ENCODE assay signal across 22 mouse cellular contexts in the genomic region with DNA sequence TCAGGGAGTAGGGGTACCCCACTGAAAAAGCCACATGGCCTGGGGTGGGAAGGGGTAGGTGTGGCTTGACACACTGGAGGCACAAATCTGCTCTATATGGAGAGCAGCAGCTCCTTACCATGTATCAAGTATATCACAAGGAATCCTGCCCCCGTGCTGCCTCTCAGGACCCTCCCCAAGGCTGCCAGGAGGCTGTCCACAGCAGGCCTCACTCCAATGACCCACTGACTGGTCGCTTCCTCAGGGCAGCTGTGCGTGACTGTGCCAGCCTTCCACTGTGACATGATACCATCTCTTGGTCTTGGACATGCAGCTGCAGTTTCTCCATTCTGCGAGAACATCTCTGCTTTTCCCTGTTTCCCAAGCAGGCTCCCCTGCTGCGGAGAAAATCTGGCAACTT. TPM values are rescaled to one million over a fixed set of nuclear protein-coding genes. Genes with fewer than 3 reads are reported as not detected.
DNase-seq lines count a peak whose midpoint lies in the region; ATAC-seq and TF ChIP-seq lines count a peak whose summit lies in the region.
"Had no signal": no experiment of that assay in that cellular context is flagged by ENCODE, and none has a peak within 500 bp of the region (broad histone marks: within the 10 kb centered on the region; RNA-seq: fewer than 3 reads in every experiment).

No protein-coding gene starts in this region.

- TF ChIP-seq CTCF in forebrain, postnatal 0 days (IDR thresholded peaks at IDR 0.05; ENCODE audit: low read depth) = no peak
- no peak for TF ChIP-seq CTCF in kidney, postnatal 0 days (IDR thresholded peaks at IDR 0.05; ENCODE audit: low read depth)

- ATAC-seq in forebrain, postnatal 0 days = no peak
- no peak for ATAC-seq in forebrain, embryonic 13.5 days
- ATAC-seq in kidney, embryonic 15.5 days (replicated peaks; ENCODE audit: low FRiP score) = peak; percentile 80
- peak; percentile 65; the same call in 1 of the 2 replicates for ATAC-seq in kidney, postnatal 0 days (replicated peaks; ENCODE audit: low FRiP score, low read depth)
- ATAC-seq in embryonic facial prominence, embryonic 15.5 days (ENCODE audit: insufficient number of reproducible peaks, low FRiP score, low TSS enrichment, low read depth) = no peak
- ATAC-seq: forebrain, embryonic 14.5 days; forebrain, embryonic 16.5 days had no signal

- H3K4me1 ChIP-seq in forebrain, postnatal 0 days (ENCODE audit: insufficient read depth) = no peaks in the 10 kb centered on the region
- H3K4me1 ChIP-seq in forebrain, embryonic 13.5 days = no peaks in the 10 kb centered on the region
- peaks cover 4% of the 10 kb centered on the region; the same call in 1 of the 2 replicates for H3K4me1 ChIP-seq in kidney, embryonic 15.5 days
- no peaks in the 10 kb centered on the region for H3K4me1 ChIP-seq in kidney, postnatal 0 days (replicated peaks; ENCODE audit: insufficient read depth, low read length)
- H3K4me1 ChIP-seq in embryonic facial prominence, embryonic 15.5 days = 0 out of 2 replicates have a peak, but pooled peaks cover 4% of the 10 kb centered on the region
- H3K4me1 ChIP-seq: embryonic facial prominence, embryonic 12.5 days had no signal

- no peak for DNase-seq in forebrain, postnatal 0 days
- DNase-seq in kidney, adult 8-10 months = no peak
- DNase-seq in kidney, postnatal 0 days (ENCODE audit: low spot score) = peak; percentile 56
- no peak for DNase-seq in kidney, postnatal 4 days
- no peak for DNase-seq in left cerebral cortex, postnatal 14 days (ENCODE audit: low spot score in 2 of 2)
- DNase-seq: adrenal gland, adult 2 months; adrenal gland, postnatal 10 days; adrenal gland, postnatal 25 days; cerebellum, adult 11 months; cerebellum, adult 18-20 months; cerebellum, adult 8-10 months; cerebellum, adult 9-11 months; cerebellum, postnatal 14 days; cerebellum, postnatal 36 days; embryo, embryonic 11 days had no signal

- WGBS in forebrain, postnatal 0 days = 80% methylated on average over 5 of the region's 5 CpGs
- WGBS in forebrain, embryonic 13.5 days = 91% methylated on average over 5 of the region's 5 CpGs
- WGBS in kidney, embryonic 15.5 days = 56% methylated on average over 5 of the region's 5 CpGs
- 50% methylated on average over 5 of the region's 5 CpGs for WGBS in kidney, postnatal 0 days
- 67% methylated on average over 5 of the region's 5 CpGs for WGBS in embryonic facial prominence, embryonic 15.5 days

- H3K9me3 ChIP-seq in forebrain, postnatal 0 days (ENCODE audit: low read length) = no peaks in the 10 kb centered on the region
- H3K9me3 ChIP-seq in forebrain, embryonic 13.5 days (replicated peaks) = no peaks in the 10 kb centered on the region
- no peaks in the 10 kb centered on the region for H3K9me3 ChIP-seq in kidney, embryonic 15.5 days (replicated peaks)
- H3K9me3 ChIP-seq in kidney, postnatal 0 days (replicated peaks; ENCODE audit: low read length) = no peaks in the 10 kb centered on the region
- no peaks in the 10 kb centered on the region for H3K9me3 ChIP-seq in embryonic facial prominence, embryonic 15.5 days (replicated peaks)
- H3K9me3 ChIP-seq: embryonic facial prominence, embryonic 12.5 days had no signal

- intact Hi-C loops in left cerebral cortex, postnatal 14 days (cut with DNase I) = no loop called here

- 0 out of 2 replicates have a peak overlapping the region, but pooled peaks have one; percentile 29 for H3K27ac ChIP-seq in forebrain, postnatal 0 days (ENCODE audit: low read depth, low read length)
- no peak overlapping the region for H3K27ac ChIP-seq in forebrain, embryonic 13.5 days
- H3K27ac ChIP-seq in kidney, embryonic 15.5 days = 0 out of 2 replicates have a peak overlapping the region, but pooled peaks have one; percentile 10
- H3K27ac ChIP-seq in kidney, postnatal 0 days = no peak overlapping the region
- peak overlapping the region; percentile 28; the same call in 1 of the 2 replicates for H3K27ac ChIP-seq in embryonic facial prominence, embryonic 15.5 days (replicated peaks)
- H3K27ac ChIP-seq: embryonic facial prominence, embryonic 12.5 days had no signal

- H3K27me3 ChIP-seq in forebrain, postnatal 0 days (ENCODE audit: insufficient read depth, low read length) = no peaks in the 10 kb centered on the region
- no peaks in the 10 kb centered on the region for H3K27me3 ChIP-seq in forebrain, embryonic 13.5 days
- no peaks in the 10 kb centered on the region for H3K27me3 ChIP-seq in kidney, embryonic 15.5 days
- H3K27me3 ChIP-seq in kidney, postnatal 0 days (ENCODE audit: insufficient read depth, low read length) = no peaks in the 10 kb centered on the region
- no peaks in the 10 kb centered on the region for H3K27me3 ChIP-seq in embryonic facial prominence, embryonic 15.5 days
- H3K27me3 ChIP-seq: embryonic facial prominence, embryonic 12.5 days had no signal

- no peak overlapping the region for H3K4me3 ChIP-seq in forebrain, postnatal 0 days (ENCODE audit: low read depth, low read length)
- no peak overlapping the region for H3K4me3 ChIP-seq in forebrain, embryonic 13.5 days
- no peak overlapping the region for H3K4me3 ChIP-seq in kidney, embryonic 15.5 days (replicated peaks)
- no peak overlapping the region for H3K4me3 ChIP-seq in kidney, postnatal 0 days (replicated peaks; ENCODE audit: low read depth, low read length)
- no peak overlapping the region for H3K4me3 ChIP-seq in embryonic facial prominence, embryonic 15.5 days (replicated peaks)
- H3K4me3 ChIP-seq: embryonic facial prominence, embryonic 12.5 days had no signal

- H3K36me3 ChIP-seq in forebrain, postnatal 0 days (ENCODE audit: insufficient read depth) = no peaks in the 10 kb centered on the region
- H3K36me3 ChIP-seq in forebrain, embryonic 13.5 days (ENCODE audit: poor library complexity, severe bottlenecking) = no peaks in the 10 kb centered on the region
- H3K36me3 ChIP-seq in kidney, embryonic 15.5 days = no peaks in the 10 kb centered on the region
- no peaks in the 10 kb centered on the region for H3K36me3 ChIP-seq in kidney, postnatal 0 days (ENCODE audit: insufficient read depth, low read length)
- no peaks in the 10 kb centered on the region for H3K36me3 ChIP-seq in embryonic facial prominence, embryonic 15.5 days
- H3K36me3 ChIP-seq: embryonic facial prominence, embryonic 12.5 days had no signal

- no peak overlapping the region for H3K4me2 ChIP-seq in forebrain, postnatal 0 days (ENCODE audit: low read depth)
- H3K4me2 ChIP-seq in forebrain, embryonic 13.5 days = no peak overlapping the region
- no peak overlapping the region for H3K4me2 ChIP-seq in kidney, embryonic 15.5 days
- no peak overlapping the region for H3K4me2 ChIP-seq in kidney, postnatal 0 days (ENCODE audit: low read length)
- no peak overlapping the region for H3K4me2 ChIP-seq in embryonic facial prominence, embryonic 15.5 days (replicated peaks)
- H3K4me2 ChIP-seq: embryonic facial prominence, embryonic 12.5 days had no signal

- H3K9ac ChIP-seq in forebrain, postnatal 0 days = no peak overlapping the region
- H3K9ac ChIP-seq in forebrain, embryonic 13.5 days = no peak overlapping the region
- no peak overlapping the region for H3K9ac ChIP-seq in kidney, embryonic 15.5 days
- H3K9ac ChIP-seq in kidney, postnatal 0 days (ENCODE audit: low read depth, low read length) = no peak overlapping the region
- H3K9ac ChIP-seq in embryonic facial prominence, embryonic 15.5 days = no peak overlapping the region
- H3K9ac ChIP-seq: embryonic facial prominence, embryonic 12.5 days had no signal

RNA-seq across cellular contexts. Expression of a gene that starts 20.5 kb away (rescaled TPM):
- 35.1 and 37.5 TPM in 2 replicates for total RNA-seq in forebrain, postnatal 0 days (2014; rRNA removed)
- polyA plus RNA-seq in forebrain, postnatal 0 days (2015; fragmentation: Nextera tagmentation; extraction: Ambion mirVana) = 48.7 and 60.7 TPM in 2 replicates
- polyA plus RNA-seq in forebrain, embryonic 13.5 days (2015; fragmentation: Nextera tagmentation; extraction: Ambion mirVana) = 9.0 and 11.2 TPM in 2 replicates
- polyA plus RNA-seq in kidney, embryonic 15.5 days (2015; fragmentation: Nextera tagmentation; extraction: Ambion mirVana) = 38.6 and 39.0 TPM in 2 replicates
- 43.6 and 51.4 TPM in 2 replicates for polyA plus RNA-seq in kidney, postnatal 0 days (2015; fragmentation: Nextera tagmentation; extraction: Ambion mirVana)
- polyA plus RNA-seq in embryonic facial prominence, embryonic 15.5 days (2015; fragmentation: Nextera tagmentation; extraction: Ambion mirVana) = 28.7 and 31.6 TPM in 2 replicates
- 100 to 1,000 TPM; 152 to 153 TPM for total RNA-seq in left cerebral cortex, postnatal 14 days (2021)
- total RNA-seq: MEL had no signal

Comparison
In these comparisons a context has a peak if more than half of its experiments do, and no peak if none do; other contexts are left out.
1. H3K27ac ChIP-seq: peak in forebrain, postnatal 0 days (single experiment), kidney, embryonic 15.5 days (single experiment) and embryonic facial prominence, embryonic 15.5 days (single experiment); none in forebrain, embryonic 13.5 days (single experiment) and kidney, postnatal 0 days (single experiment).
2. ATAC-seq: peak in kidney, embryonic 15.5 days (single experiment) and kidney, postnatal 0 days (single experiment); none in forebrain, postnatal 0 days (single experiment), forebrain, embryonic 13.5 days (single experiment) and embryonic facial prominence, embryonic 15.5 days (single experiment).